Mouse (Mus musculus): ENCODE measurements around the gene Haus7. TPM values are rescaled to one million over a fixed set of nuclear protein-coding genes. Genes with fewer than 3 reads are reported as not detected.

Haus7 gene
- 10 to 100 TPM; 27.4 to 27.7 TPM for total RNA-seq (2021)

GRCm38 (mm10) chrX:73458877-73459392 lies at the start of gene Haus7:
Gene Haus7, minus strand, starts transcription at chrX:73459044.
- DNase-seq, result peak; percentile 92

DNA sequence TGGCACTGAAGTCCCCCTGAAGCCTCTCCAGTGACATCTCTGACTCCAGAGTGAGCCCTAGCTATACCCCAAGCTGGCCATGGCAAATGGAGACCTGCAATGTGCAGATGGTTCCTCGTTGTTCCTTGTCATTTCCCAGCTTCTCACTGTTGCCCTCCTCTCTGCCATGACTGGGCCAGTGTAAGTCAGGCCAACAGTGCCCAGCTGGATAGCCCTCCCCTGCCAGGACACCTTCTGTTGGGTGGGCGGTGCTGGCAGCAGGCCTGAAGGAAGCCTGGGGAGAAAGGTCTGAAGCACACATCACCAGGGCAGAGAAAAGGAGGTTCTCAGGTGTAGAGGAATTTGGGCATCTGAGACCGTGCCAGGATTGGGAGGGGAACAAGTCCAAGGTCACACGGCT lies 47.7 kb upstream of the Haus7 start:
- no peak for DNase-seq

DNA sequence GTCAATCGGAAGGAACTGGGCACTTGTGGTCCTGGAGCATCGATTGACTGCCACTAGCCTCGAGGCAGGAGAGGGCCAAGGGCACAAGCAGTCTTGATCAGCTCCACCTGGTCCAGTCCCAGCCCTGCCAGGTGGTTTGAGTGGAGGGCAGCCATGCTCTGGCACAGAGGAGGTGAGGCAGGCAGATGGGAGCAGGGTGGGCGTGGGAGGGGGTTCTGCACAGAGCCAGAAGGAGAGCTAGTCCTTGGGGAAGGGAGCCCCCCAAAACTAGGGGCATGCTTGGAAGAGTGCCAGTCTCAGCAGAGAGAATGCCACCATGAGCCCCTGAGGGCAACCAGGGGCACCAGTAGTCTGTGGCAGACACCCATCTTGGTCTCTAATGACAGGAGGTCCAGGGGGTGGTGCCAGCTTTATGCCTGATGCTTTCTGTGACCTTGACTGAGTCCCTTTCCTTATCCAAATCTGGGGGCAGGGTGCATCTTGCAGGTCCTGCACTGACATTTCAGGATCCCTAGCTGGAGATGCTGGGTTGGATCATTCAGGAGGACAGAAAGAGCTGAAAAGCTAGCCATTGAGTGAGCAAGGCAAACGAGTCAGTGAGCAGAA lies 46.4 kb upstream of the Haus7 start:
- no peak for DNase-seq

GRCm38 (mm10) chrX:73496746-73497145 lies 37.9 kb upstream of the Haus7 start:
- peak; percentile 44 for DNase-seq

- peak; percentile 74 for DNase-seq
These were observed 34.7 kb upstream of the Haus7 start for GRCm38 (mm10) chrX:73493567-73493966.

- DNase-seq, result no peak
These were observed 32.0 kb upstream of the Haus7 start for GRCm38 (mm10) chrX:73490804-73491203.

- no peak for DNase-seq
These were observed 31.3 kb upstream of the Haus7 start for GRCm38 (mm10) chrX:73490186-73490585.

DNA sequence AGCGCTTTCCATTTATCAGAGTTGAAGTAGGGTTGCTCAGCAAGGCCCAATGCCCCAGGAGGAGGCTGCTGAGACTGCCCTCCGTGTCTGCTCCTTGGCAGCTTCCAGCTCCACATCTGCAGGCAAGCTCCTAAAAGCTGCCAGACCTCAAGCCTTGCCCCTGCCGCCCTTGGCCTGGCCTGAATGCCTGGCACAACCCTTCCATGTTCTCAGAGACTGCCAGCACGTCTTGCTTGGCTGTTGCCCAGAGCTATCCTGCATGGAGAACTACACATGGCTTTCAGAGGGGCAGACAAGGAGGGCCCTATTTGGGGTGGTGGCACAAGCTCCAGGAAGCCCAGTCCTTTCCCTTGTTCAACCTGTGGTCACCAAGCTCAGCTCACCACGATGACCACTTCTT lies 28.1 kb upstream of the Haus7 start:
- DNase-seq, result no peak

DNA sequence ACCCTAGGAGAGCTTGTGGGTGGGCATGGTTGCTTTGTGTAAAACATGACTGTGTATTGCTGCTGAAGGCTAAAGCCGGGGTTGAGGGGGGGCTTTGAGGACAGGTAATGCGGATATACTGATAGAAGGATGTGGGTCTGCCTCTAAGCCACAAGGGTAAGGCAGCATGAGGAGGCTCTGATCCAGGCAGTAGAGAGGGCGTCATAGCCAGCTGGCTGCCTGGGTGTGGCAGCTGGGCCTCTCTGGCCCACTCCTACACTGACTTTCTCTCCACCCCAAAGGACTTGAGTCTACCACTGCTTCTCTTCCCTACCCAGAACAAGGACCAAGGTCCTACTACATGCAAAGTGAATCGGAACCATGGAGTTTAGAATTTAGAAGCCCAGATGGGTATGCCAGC lies 26.0 kb upstream of the Haus7 start:
- DNase-seq, result no peak

- DNase-seq, result peak; percentile 40
These were observed 25.2 kb upstream of the Haus7 start for GRCm38 (mm10) chrX:73484076-73484475.

DNA sequence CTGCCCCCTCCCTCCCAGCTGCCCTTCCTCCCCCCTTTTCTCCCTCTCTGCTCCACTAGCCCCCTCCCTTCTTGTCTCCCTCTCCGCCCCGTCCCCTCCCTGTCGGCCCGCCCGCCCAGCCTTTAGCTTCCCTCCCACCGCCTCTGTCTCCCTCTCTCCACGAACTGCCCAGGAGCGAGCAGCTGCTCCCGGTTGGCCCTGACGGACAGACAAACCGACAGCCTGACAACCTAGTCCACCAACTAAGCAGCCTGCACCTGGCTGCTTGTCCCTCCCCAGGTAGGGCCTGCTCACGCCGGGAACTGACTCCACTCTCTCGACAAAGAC lies 24.6 kb upstream of the Haus7 start, which contains the start of gene Bgn:
Gene Bgn (plus strand): TSS at position 119 of the 327 bp plus-strand sequence.
- peak; percentile 49 for DNase-seq

DNA sequence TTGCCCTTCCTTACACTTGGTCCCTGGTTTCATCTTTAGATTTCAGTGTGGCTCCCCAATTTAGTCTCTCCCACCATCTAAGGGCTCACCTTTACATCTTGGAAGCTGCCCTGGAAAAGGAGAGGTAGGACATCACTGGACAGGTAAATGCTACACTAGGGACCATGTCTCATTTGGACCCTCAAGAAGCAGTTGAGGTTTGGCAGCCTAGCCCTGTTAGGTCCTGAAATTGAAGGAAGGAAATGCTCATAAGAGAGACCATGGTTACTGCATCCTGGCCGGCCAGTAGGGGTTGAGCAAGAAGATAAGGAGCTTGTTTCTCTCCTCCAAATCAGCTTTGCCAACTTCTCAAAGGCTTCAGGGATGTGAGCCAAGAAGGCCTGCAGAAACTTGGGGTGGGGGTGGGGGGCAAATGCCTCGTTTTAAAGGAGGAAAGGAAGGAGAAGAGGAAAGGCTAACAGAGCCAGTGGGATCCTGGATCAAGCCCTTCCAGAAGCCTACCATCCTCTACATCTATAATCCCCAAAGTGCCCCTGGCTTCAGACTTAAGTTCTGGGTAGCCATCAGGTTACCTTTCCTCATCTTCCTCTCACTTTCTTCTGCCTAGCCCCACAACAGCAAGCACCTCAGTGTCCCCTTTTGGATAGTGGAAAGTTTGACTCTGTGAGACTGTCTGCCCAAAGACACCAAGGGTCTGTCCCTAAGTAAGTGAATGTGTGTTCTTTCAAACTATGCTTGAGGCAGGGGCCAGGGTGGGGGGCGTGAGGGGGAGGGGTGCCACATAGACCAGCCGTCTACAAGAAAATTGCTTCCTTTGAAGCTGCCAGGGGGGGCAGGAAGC lies 24.0 kb upstream of the Haus7 start:
- DNase-seq, result no peak

DNA sequence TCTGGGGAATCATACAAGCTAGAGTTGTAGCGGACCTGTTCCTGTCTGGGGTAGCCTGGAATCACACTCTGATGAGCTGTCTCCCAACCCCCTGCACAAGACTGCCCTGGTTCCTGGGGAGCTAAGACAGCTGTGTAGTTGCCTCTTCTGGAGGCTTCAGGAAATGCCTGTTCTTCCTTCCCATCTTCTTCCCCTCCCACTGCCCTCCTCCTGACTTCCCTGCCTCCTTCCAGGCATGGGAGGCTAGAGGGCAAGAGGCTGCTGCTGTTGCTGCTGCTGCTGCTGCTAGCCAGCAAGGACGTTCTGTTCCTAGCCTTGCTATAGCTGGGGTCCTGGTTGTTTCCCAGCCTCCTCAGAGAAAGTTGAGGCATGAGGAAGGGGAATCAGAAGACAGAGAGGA lies 21.5 kb upstream of the Haus7 start:
- DNase-seq, result no peak

DNA sequence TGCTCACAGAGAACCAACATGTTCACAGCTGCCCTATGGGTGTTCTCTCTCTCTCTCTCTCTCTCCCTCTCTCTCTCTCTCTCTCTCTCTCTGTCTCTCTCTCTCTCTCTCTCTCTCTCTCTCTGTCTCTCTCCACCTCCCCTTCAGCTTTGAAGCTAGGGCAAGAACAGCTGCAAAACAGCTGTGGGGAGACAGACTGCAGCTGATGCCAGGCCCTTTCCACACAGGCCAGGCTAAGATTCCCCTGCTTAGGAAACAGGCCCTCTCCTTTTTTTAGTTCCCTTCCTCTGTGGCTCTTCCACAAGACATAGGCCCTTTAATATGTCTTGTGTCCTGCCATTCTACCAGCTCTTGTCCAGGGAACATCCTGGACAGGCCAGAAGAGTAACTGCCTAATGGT lies 20.8 kb upstream of the Haus7 start:
- DNase-seq, result no peak

DNA sequence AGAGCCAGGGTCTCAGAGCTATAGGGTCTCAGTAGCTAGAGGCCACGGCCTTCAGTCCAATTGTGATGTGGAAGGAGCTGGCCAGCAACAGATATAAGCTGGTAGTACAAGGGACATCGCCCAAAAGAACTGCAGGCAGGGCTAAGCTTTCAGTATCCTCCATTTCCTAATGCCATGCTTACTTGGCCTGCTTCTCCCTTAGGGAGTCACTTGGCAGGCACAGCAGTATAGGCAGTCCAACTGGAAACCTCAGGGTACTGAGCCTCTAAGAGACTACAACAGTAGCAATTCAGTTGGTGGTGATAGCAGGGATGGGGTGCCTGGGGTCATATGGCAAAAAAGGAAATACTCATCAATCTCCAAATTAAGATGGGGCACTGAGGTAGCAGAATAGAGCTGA lies 18.7 kb upstream of the Haus7 start:
- DNase-seq, result no peak

DNA sequence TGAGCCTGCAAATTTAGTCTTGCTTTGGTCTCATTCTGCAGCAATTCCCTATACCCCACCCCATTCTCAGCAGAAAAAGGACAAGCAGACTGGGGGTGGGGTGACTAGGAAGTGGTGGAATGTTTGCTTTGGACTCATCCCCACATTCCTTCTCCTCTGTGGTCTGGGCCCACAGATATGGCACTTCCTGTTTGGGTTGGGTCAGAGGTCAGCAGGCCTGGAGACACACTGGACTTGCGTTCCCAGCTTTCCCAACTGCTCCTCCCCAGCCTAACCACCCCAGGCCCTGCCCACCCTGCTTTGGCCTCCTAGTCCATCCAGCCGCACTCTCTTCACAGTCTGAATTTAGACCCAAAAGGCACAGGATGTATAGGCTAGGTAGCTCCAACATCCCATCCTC lies 17.8 kb upstream of the Haus7 start:
- DNase-seq, result peak; percentile 59

DNA sequence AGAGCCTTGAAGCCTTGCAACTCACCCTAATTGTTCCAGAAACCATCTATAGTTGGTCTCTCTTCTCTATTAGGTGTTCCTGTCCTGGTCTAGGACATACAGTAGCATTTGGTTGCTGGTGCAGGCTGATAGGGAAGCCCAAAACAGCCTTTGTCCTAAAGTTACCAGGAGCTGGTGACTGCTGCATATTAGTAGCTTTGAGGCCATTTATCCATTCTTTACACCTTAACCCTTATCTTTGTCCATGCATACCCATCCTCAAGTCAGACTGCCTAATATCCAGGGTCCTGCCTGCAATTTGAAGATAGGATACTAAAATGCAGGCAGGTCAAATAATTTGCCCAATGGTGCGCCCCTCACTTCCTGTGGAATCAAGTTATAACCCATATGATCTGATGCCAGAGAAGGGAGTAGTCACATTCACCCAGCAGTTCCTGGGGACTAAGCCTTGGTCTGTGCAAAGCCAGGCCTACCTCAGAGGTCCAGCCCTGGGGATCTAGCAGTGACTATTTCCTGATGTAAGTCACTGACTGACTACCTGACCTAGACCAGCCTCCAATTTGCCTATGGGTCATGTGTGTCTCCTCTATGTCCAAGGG lies 16.9 kb upstream of the Haus7 start:
- DNase-seq, result no peak

- DNase-seq, result peak; percentile 54
These were observed 15.7 kb upstream of the Haus7 start for GRCm38 (mm10) chrX:73474340-73475165.

DNA sequence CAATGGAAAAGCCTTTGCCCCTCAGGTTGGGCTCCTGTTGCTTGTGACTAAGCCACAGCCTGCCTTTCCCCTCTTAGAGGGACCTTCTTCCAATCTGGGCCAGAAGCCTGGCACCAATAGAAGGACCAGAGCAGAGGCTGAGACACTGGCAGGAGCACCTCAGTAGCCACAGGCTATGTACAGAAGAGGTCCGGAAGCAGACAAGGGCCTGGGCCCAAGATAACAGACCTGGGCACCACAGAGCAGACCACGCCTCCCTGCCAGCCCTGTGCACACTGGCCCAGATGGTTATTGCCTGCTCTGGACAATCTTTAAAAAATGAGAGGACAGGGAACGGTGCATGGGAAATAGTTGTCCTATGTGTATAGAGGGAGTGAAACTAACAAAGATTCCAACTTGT lies 12.9 kb upstream of the Haus7 start:
- DNase-seq, result no peak

- no peak for DNase-seq
These were observed 9.9 kb upstream of the Haus7 start for GRCm38 (mm10) chrX:73468752-73469151.

DNA sequence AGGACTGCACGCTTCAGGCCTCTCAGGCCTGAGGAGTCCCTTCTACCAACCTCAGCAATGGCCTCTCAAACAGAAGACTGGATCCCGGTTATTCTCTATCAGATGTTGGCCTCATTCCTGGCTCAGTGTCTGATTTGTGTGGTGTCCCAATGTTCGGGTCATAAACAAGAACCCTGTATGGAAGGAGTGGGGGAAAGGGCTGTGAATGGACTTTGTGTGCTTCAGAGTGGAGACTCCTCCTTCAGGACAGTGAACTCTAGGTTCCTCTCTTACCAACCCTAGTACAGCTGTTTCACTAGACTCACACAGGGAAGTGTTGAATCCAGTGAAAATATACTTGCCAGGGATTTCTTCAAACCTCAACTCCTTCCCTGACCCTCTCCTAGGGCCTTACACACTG lies 9.5 kb upstream of the Haus7 start:
- no peak for DNase-seq

DNA sequence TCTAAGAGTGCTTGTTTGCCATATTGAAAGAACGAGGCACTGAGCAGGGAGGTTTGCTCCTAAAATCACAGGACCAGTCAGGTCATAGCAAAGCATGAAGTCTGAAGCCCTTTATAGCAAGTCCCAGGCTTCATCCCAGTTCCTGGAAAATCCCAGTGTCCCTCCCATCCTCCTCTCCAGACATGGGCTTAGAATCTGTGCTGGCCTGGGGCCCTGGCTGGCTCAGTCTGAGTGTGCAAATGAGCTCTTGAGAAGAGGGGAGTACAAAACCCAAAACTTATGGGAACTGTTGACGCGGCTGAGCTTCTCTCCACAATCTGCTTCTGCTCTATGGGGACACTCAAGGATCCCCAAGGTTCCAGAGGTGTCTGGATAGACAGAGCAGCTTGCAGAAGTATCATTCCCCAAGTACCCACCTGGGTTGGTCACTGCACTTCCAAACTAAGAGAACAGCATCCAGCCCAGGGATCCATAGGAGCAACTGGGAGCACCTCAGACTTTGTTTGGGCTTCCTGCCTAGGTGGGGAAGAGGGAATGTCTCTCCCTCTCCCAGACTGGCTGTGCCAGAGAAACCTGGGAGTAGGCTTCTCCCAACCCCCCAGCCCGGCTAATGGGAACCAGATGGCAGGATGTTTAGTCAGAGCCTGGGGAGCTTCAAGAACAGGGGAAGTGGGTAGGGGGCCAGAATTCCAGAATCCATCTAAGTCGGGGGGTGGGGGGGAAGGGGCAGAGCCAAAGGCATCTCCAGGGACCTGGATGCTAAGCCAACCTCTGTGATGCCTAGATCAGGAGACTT lies 8.8 kb upstream of the Haus7 start:
- peak; percentile 51 for DNase-seq

All from heart, postnatal 4 days (tissue).